8 mouse cellular contexts compared by ENCODE assay signal in the genomic region with DNA sequence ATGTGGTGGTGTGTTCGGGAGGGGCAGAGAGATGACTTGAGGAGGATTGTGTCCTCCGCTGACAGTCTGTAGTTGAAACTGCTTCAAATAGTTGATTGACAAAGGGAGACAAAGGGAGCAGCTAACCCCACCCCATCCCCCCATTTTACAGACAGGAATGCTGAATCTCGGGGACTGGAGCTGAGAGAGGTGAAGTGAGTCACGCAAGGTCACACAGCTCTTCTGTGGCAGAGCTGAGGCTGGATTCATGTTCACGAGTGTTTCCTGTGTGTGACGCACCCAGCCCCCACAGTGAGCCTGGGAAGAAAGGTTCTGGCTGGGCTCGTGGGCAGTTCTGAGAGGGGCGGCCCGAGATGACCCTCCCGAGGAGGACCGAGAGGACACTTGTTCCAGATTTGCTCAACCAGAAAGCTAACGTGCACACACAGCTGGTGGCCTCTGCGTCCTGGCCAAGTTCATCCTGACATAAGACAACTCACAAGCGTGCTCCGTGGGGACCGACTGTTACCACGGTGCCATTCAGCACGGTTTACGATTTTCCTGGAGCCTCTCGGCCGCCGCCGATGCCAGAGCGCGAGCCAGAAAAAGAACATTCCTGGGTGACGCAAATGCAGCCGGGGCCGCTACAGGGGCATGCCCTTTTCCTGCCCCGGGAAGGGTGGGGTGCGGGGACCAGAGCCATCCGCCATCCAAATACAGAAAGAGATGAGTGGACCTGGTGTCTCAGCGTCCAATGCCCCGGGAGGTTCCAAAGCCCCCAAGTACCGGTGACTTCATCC.
A peak's percentile ranks its signal among the peaks of the same experiment; 100 is the strongest.
DNase-seq lines count a peak whose midpoint lies in the region; ATAC-seq lines count a peak whose summit lies in the region.

No protein-coding gene starts in this region.

- peak overlapping the region; percentile 20 for H3K4me2 ChIP-seq in hindbrain, embryonic 11.5 days (replicated peaks; ENCODE audit: low read depth, low read length)
- H3K4me2 ChIP-seq in limb, embryonic 12.5 days: peak overlapping the region; percentile 57
- peak overlapping the region; percentile 81 for H3K4me2 ChIP-seq in midbrain, embryonic 16.5 days (ENCODE audit: low read length)

- DNase-seq in 3T3-L1 (ENCODE audit: low read depth, low spot score): peak; percentile 64
- peak; percentile 31 to 59 for DNase-seq in adrenal gland, adult 18-20 months (ENCODE audit: low spot score in 2 of 2)
- peak; percentile 5 to 7 for DNase-seq in frontal cortex, postnatal 25 days (ENCODE audit: low spot score in 2 of 2)
- DNase-seq in hindbrain, embryonic 11.5 days (ENCODE audit: low spot score): peak; percentile 46
- DNase-seq in thymus, postnatal 10 days (ENCODE audit: low spot score in 2 of 2): no peak
- no peak for DNase-seq in spleen, postnatal 36 days (ENCODE audit: low spot score in 2 of 2)

- H3K9me3 ChIP-seq in hindbrain, embryonic 11.5 days (ENCODE audit: control insufficient read depth, low read length): no peaks in the 10 kb centered on the region
- no peaks in the 10 kb centered on the region for H3K9me3 ChIP-seq in limb, embryonic 12.5 days
- no peaks in the 10 kb centered on the region for H3K9me3 ChIP-seq in midbrain, embryonic 16.5 days (replicated peaks; ENCODE audit: control insufficient read depth, low read length, poor library complexity, severe bottlenecking)

- H3K36me3 ChIP-seq in hindbrain, embryonic 11.5 days (ENCODE audit: control insufficient read depth, insufficient read depth, low read length): no peaks in the 10 kb centered on the region
- no peaks in the 10 kb centered on the region for H3K36me3 ChIP-seq in limb, embryonic 12.5 days
- no peaks in the 10 kb centered on the region for H3K36me3 ChIP-seq in midbrain, embryonic 16.5 days (ENCODE audit: control insufficient read depth, insufficient read depth, low read length)

- peaks cover 42% of the 10 kb centered on the region for H3K27me3 ChIP-seq in hindbrain, embryonic 11.5 days (ENCODE audit: control insufficient read depth, insufficient read depth, low read length)
- H3K27me3 ChIP-seq in limb, embryonic 12.5 days: peaks cover 86% of the 10 kb centered on the region
- H3K27me3 ChIP-seq in midbrain, embryonic 16.5 days (ENCODE audit: control insufficient read depth, insufficient read depth, low read depth, low read length): peaks cover 24% of the 10 kb centered on the region

- no peak for ATAC-seq in hindbrain, embryonic 11.5 days (ENCODE audit: low FRiP score)
- no peak for ATAC-seq in limb, embryonic 12.5 days (ENCODE audit: insufficient number of reproducible peaks, insufficient read depth, low FRiP score, low TSS enrichment, low read depth)
- peak; percentile 36; the same call in 1 of the 2 replicates for ATAC-seq in midbrain, embryonic 16.5 days

- H3K4me1 ChIP-seq in hindbrain, embryonic 11.5 days (replicated peaks; ENCODE audit: control insufficient read depth, insufficient read depth, low read length): no peaks in the 10 kb centered on the region
- H3K4me1 ChIP-seq in limb, embryonic 12.5 days (replicated peaks): peaks cover 13% of the 10 kb centered on the region
- peaks cover 11% of the 10 kb centered on the region; the same call in 1 of the 2 replicates for H3K4me1 ChIP-seq in midbrain, embryonic 16.5 days (ENCODE audit: control insufficient read depth, insufficient read depth, low read length)

- H3K4me3 ChIP-seq in hindbrain, embryonic 11.5 days (ENCODE audit: low read depth, low read length): peak overlapping the region; percentile 2; the same call in 1 of the 2 replicates
- peak overlapping the region; percentile 33 for H3K4me3 ChIP-seq in limb, embryonic 12.5 days (replicated peaks)
- H3K4me3 ChIP-seq in midbrain, embryonic 16.5 days (ENCODE audit: low read depth, low read length): peak overlapping the region; percentile 39

- H3K27ac ChIP-seq in hindbrain, embryonic 11.5 days (ENCODE audit: low read depth, low read length): no peak overlapping the region
- H3K27ac ChIP-seq in limb, embryonic 12.5 days: no peak overlapping the region
- no peak overlapping the region for H3K27ac ChIP-seq in midbrain, embryonic 16.5 days (ENCODE audit: low read length)

- H3K9ac ChIP-seq in hindbrain, embryonic 11.5 days (ENCODE audit: low read depth, low read length): no peak overlapping the region
- peak overlapping the region; percentile 48 for H3K9ac ChIP-seq in limb, embryonic 12.5 days (replicated peaks)
- H3K9ac ChIP-seq in midbrain, embryonic 16.5 days (ENCODE audit: low read depth, low read length): peak overlapping the region; percentile 57

- 23% methylated on average over 34 of the region's 34 CpGs for WGBS in hindbrain, embryonic 11.5 days
- 21% methylated on average over 34 of the region's 34 CpGs for WGBS in limb, embryonic 12.5 days
- 23% methylated on average over 34 of the region's 34 CpGs for whole genome bisulfite sequencing in midbrain, embryonic 16.5 days

Comparison
In these comparisons a context has a peak if more than half of its experiments do, and no peak if none do; other contexts are left out.
1. DNase-seq: peak in 3T3-L1 (single experiment), adrenal gland, adult 18-20 months (2 of 2), frontal cortex, postnatal 25 days (2 of 2) and hindbrain, embryonic 11.5 days (single experiment); none in thymus, postnatal 10 days (0 of 2) and spleen, postnatal 36 days (0 of 2).
2. H3K4me2 ChIP-seq: peak in every context shown above with its lines; median percentile 81 in midbrain, embryonic 16.5 days; 57 in limb, embryonic 12.5 days; 20 in hindbrain, embryonic 11.5 days.
3. Peak in every context shown above with its lines, with median percentiles within 50 percentile points of each other: H3K4me3 ChIP-seq.